Mouse (Mus musculus) granulocyte monocyte progenitor cell, adult 5-6 weeks (primary cell): ENCODE data around the gene Srsf9. TPM values are rescaled to one million over a fixed set of nuclear protein-coding genes. Genes with fewer than 3 reads are reported as not detected.
"Not testable (repeated sequence)": the region's sequence is repeated elsewhere in the genome, so short reads cannot be mapped to it uniquely, and the experiment has no call there.

Experiments used
- ATAC-seq: replicated peaks from 2 replicates; pipeline ENCODE4 v1.8.0; 2016; ENCODE audit warnings: mild to moderate bottlenecking, moderate TSS enrichment, inconsistent platforms; ENCODE audit not compliant: poor library complexity, severe bottlenecking
- total RNA-seq, 2 experiments: library from RNA; stranded (forward) in 1 of 2; stranded (reverse) in 1 of 2; fragments of 200-712, 200-1000 nt in 1 of 2; fragments of >200 nt in 1 of 2; fragmentation: Nextera tagmentation in 1 of 2; gene quantifications; 2 replicates each; pipeline ENCODE4 v1.2.3; 2014 to 2017

The Srsf9 gene
- total RNA-seq, 2 experiments from 2014 or later = 75.0 to 75.1 TPM

- ATAC-seq = no peak
These were observed 36.1 kb downstream of the Srsf9 start for GRCm38 (mm10) chr5:115362819-115363714.

GRCm38 (mm10) chr5:115364782-115365181, 37.8 kb downstream of the Srsf9 start:
- ATAC-seq = no peak

- ATAC-seq = no peak
These were observed 44.8 kb downstream of the Srsf9 start for GRCm38 (mm10) chr5:115371736-115372135.

GRCm38 (mm10) chr5:115373441-115374203, 46.6 kb downstream of the Srsf9 start:
- ATAC-seq = no peak

- no peak for ATAC-seq
These were observed 47.3 kb downstream of the Srsf9 start for GRCm38 (mm10) chr5:115374204-115374820.

GRCm38 (mm10) chr5:115375436-115375835, 48.5 kb downstream of the Srsf9 start:
- ATAC-seq = no peak

- ATAC-seq = not testable (repeated sequence)
These were observed 51.9 kb downstream of the Srsf9 start for GRCm38 (mm10) chr5:115378882-115379281.

Other genes with a start within 250 kb of the Srsf9 start
- gene Gm10401, start 228.9 kb upstream of the Srsf9 start, total RNA-seq (2014; fragmentation: Nextera tagmentation) = not detected in 2 replicates
- 0.26 TPM in 1 of 2 replicates, not detected in the other for gene Gm10401, start 228.9 kb upstream of the Srsf9 start, total RNA-seq (2017)
- gene Acads, start 207.8 kb upstream of the Srsf9 start, total RNA-seq (2014; fragmentation: Nextera tagmentation) = 32.0 and 59.2 TPM in 2 replicates
- 24.3 and 27.6 TPM in 2 replicates for gene Acads, start 207.8 kb upstream of the Srsf9 start, total RNA-seq (2017)
- gene Unc119b, start 192.2 kb upstream of the Srsf9 start, total RNA-seq (2014; fragmentation: Nextera tagmentation) = 12.5 and 16.4 TPM in 2 replicates
- gene Unc119b, start 192.2 kb upstream of the Srsf9 start, total RNA-seq (2017) = 8.1 and 10.3 TPM in 2 replicates
- 247 and 279 TPM in 2 replicates for gene Mlec, start 169.0 kb upstream of the Srsf9 start, total RNA-seq (2014; fragmentation: Nextera tagmentation)
- 290 and 318 TPM in 2 replicates for gene Mlec, start 169.0 kb upstream of the Srsf9 start, total RNA-seq (2017)
- gene Cabp1, start 132.8 kb upstream of the Srsf9 start, total RNA-seq (2014; fragmentation: Nextera tagmentation) = not detected in 2 replicates
- not detected in 2 replicates for gene Cabp1, start 132.8 kb upstream of the Srsf9 start, total RNA-seq (2017)
- 92.9 and 109 TPM in 2 replicates for gene Pop5, start 91.3 kb upstream of the Srsf9 start, total RNA-seq (2014; fragmentation: Nextera tagmentation)
- 74.0 and 75.4 TPM in 2 replicates for gene Pop5, start 91.3 kb upstream of the Srsf9 start, total RNA-seq (2017)
- gene Rnf10, start 54.3 kb upstream of the Srsf9 start, total RNA-seq (2014; fragmentation: Nextera tagmentation) = 70.1 and 93.7 TPM in 2 replicates
- 52.6 and 57.9 TPM in 2 replicates for gene Rnf10, start 54.3 kb upstream of the Srsf9 start, total RNA-seq (2017)
- gene Coq5, start 47.5 kb upstream of the Srsf9 start, total RNA-seq (2014; fragmentation: Nextera tagmentation) = 21.1 and 24.8 TPM in 2 replicates
- gene Coq5, start 47.5 kb upstream of the Srsf9 start, total RNA-seq (2017) = 35.3 and 41.9 TPM in 2 replicates
- gene Dynll1, start 26.2 kb upstream of the Srsf9 start, total RNA-seq (2014; fragmentation: Nextera tagmentation) = 491 and 531 TPM in 2 replicates
- gene Dynll1, start 26.2 kb upstream of the Srsf9 start, total RNA-seq (2017) = 298 and 379 TPM in 2 replicates
- 48.0 and 50.2 TPM in 2 replicates for gene Gatc, start 14.0 kb downstream of the Srsf9 start, total RNA-seq (2014; fragmentation: Nextera tagmentation)
- 12.1 and 15.3 TPM in 2 replicates for gene Gatc, start 14.0 kb downstream of the Srsf9 start, total RNA-seq (2017)
- 33.7 and 37.2 TPM in 2 replicates for gene Triap1, start 14.0 kb downstream of the Srsf9 start, total RNA-seq (2014; fragmentation: Nextera tagmentation)
- 15.6 and 24.0 TPM in 2 replicates for gene Triap1, start 14.0 kb downstream of the Srsf9 start, total RNA-seq (2017)
- gene Cox6a1, start 21.8 kb downstream of the Srsf9 start, total RNA-seq (2014; fragmentation: Nextera tagmentation) = 446 and 566 TPM in 2 replicates
- 56.7 and 64.4 TPM in 2 replicates for gene Cox6a1, start 21.8 kb downstream of the Srsf9 start, total RNA-seq (2017)
- gene Msi1, start 102.4 kb downstream of the Srsf9 start, total RNA-seq (2014; fragmentation: Nextera tagmentation) = not detected in 2 replicates
- not detected in 2 replicates for gene Msi1, start 102.4 kb downstream of the Srsf9 start, total RNA-seq (2017)
- not detected in 2 replicates for gene Pla2g1b, start 139.1 kb downstream of the Srsf9 start, total RNA-seq (2014; fragmentation: Nextera tagmentation)
- not detected in 2 replicates for gene Pla2g1b, start 139.1 kb downstream of the Srsf9 start, total RNA-seq (2017)
- 9.2 and 23.1 TPM in 2 replicates for gene Sirt4, start 157.5 kb downstream of the Srsf9 start, total RNA-seq (2014; fragmentation: Nextera tagmentation)
- gene Sirt4, start 157.5 kb downstream of the Srsf9 start, total RNA-seq (2017) = 2.9 and 7.1 TPM in 2 replicates
- 56.2 and 57.1 TPM in 2 replicates for gene Pxn, start 179.5 kb downstream of the Srsf9 start, total RNA-seq (2014; fragmentation: Nextera tagmentation)
- 110 and 111 TPM in 2 replicates for gene Pxn, start 179.5 kb downstream of the Srsf9 start, total RNA-seq (2017)
- 2,324 and 2,796 TPM in 2 replicates for gene Rplp0, start 232.3 kb downstream of the Srsf9 start, total RNA-seq (2014; fragmentation: Nextera tagmentation)
- 1,887 and 2,078 TPM in 2 replicates for gene Rplp0, start 232.3 kb downstream of the Srsf9 start, total RNA-seq (2017)
- 26.9 and 43.5 TPM in 2 replicates for gene Gcn1l1, start 238.1 kb downstream of the Srsf9 start, total RNA-seq (2014; fragmentation: Nextera tagmentation)
- gene Gcn1l1, start 238.1 kb downstream of the Srsf9 start, total RNA-seq (2017) = 33.4 and 37.4 TPM in 2 replicates